Mouse (Mus musculus): ENCODE data around the gene Hcst. TPM values are rescaled to one million over a fixed set of nuclear protein-coding genes. Genes with fewer than 3 reads are reported as not detected.

Gene Hcst
- total and polyA plus RNA-seq, 2 experiments from 2014 or later, result 0.54 TPM; not detected in 1

- H3K27me3 ChIP-seq (ENCODE audit: insufficient read depth, low read length), result no peaks in the 10 kb centered on the region
- WGBS, result 10% methylated on average over 31 of the region's 31 CpGs
- H3K9ac ChIP-seq (replicated peaks; ENCODE audit: low read length, poor library complexity, severe bottlenecking), result peak within 1 kb of the TSS; percentile 69
- peaks cover 12% of the 10 kb centered on the region for H3K36me3 ChIP-seq (ENCODE audit: insufficient read depth, low read length)
- peak; percentile 26; the same call in 1 of the 2 replicates for ATAC-seq (ENCODE audit: low FRiP score)
- H3K27ac ChIP-seq (ENCODE audit: low read depth, low read length), result peak within 1 kb of the TSS; percentile 69
- peak within 1 kb of the TSS; percentile 81 for H3K4me2 ChIP-seq (ENCODE audit: low read depth, low read length, poor library complexity, severe bottlenecking)
- H3K9me3 ChIP-seq (ENCODE audit: low read length), result no peaks in the 10 kb centered on the region
- no peak for DNase-seq (ENCODE audit: low spot score)
- TF ChIP-seq CTCF (IDR thresholded peaks at IDR 0.05), result no peak
- peak within 1 kb of the TSS; percentile 50 for H3K4me3 ChIP-seq (ENCODE audit: low read depth, low read length)
- H3K4me1 ChIP-seq (ENCODE audit: insufficient read depth, low read length), result no peaks in the 10 kb centered on the region; the same call in 1 of the 2 replicates
Observed at GRCm38 (mm10) chr7:30421175-30421889, 1.7 kb upstream of the Hcst start, which contains the start of gene Nfkbid. Gene Nfkbid (plus strand): TSS chr7:30421732.

DNA sequence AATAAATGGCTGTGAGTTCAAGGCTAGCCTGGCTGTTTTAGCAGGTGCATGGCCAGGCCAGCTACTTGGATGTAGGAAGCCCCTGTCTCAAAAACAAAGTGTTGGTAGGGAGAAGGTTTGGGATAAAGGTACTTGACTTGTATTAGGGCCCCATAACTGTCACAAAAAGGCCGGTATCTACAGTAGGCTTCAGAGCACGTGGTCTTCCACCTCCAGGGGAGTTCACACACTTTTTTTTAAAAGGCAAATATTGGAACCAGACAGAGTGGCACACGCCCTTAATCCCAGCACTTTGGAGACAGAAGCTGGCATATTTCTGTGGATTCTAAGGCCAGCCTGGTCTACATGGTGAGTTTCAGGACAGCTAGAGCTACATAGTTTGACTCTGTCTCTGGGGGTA, 1.0 kb upstream of the Hcst start:
- TF ChIP-seq CTCF (IDR thresholded peaks at IDR 0.05), result no peak
- Histone ChIP-seq H3K4me1 (ENCODE audit: insufficient read depth, low read length) (no peaks in the 10 kb centered on the region; the same call in 1 of the 2 replicates), H3K27me3 (ENCODE audit: insufficient read depth, low read length) (no peaks in the 10 kb centered on the region), H3K36me3 (ENCODE audit: insufficient read depth, low read length) (peaks cover 7% of the 10 kb centered on the region), H3K4me3 (ENCODE audit: low read depth, low read length) (no peak overlapping the region), H3K9me3 (ENCODE audit: low read length) (no peaks in the 10 kb centered on the region), H3K27ac (ENCODE audit: low read depth, low read length) (no peak overlapping the region), H3K9ac (replicated peaks; ENCODE audit: low read length, poor library complexity, severe bottlenecking) (no peak overlapping the region), H3K4me2 (ENCODE audit: low read depth, low read length, poor library complexity, severe bottlenecking) (no peak overlapping the region)
- ATAC-seq (ENCODE audit: low FRiP score), result no peak
- 88% methylated on average over 3 of the region's 3 CpGs for WGBS
- no peak for DNase-seq (ENCODE audit: low spot score)

DNA sequence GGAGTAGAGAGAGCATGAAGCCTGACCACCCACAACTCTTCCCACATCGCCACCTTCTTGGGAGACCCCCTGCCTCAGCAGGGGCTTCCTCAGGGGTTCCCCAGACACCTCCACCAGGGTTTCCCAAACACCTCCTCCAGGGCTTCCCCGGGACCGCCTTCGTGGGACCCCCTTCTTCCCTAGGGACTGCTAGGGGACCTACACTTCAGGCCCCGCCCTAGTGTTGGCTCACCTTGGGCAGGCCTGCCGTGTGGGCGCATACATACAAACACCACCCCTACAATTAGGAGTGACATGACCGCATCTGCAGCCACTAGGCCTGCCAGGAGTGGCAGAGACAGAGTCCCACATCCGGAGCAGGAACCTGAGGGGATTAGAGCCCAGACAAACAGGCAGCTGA, 1.8 kb downstream of the Hcst start:
- Histone ChIP-seq H3K27ac (ENCODE audit: low read depth, low read length) (no peak overlapping the region), H3K9me3 (ENCODE audit: low read length) (no peaks in the 10 kb centered on the region), H3K36me3 (ENCODE audit: insufficient read depth, low read length) (no peaks in the 10 kb centered on the region), H3K4me2 (ENCODE audit: low read depth, low read length, poor library complexity, severe bottlenecking) (no peak overlapping the region), H3K4me3 (ENCODE audit: low read depth, low read length) (no peak overlapping the region), H3K27me3 (ENCODE audit: insufficient read depth, low read length) (no peaks in the 10 kb centered on the region), H3K9ac (replicated peaks; ENCODE audit: low read length, poor library complexity, severe bottlenecking) (no peak overlapping the region), H3K4me1 (ENCODE audit: insufficient read depth, low read length) (no peaks in the 10 kb centered on the region; the same call in 1 of the 2 replicates)
- no peak for DNase-seq (ENCODE audit: low spot score)
- no peak for TF ChIP-seq CTCF (IDR thresholded peaks at IDR 0.05)
- 77% methylated on average over 9 of the region's 9 CpGs for WGBS
- no peak for ATAC-seq (ENCODE audit: low FRiP score)

- no peak for TF ChIP-seq CTCF (IDR thresholded peaks at IDR 0.05)
- WGBS, result 67% methylated on average over 5 of the region's 5 CpGs
- ATAC-seq (ENCODE audit: low FRiP score), result no peak
- H3K4me3 ChIP-seq (ENCODE audit: low read depth, low read length), result no peak within 1 kb of the TSS
- DNase-seq (ENCODE audit: low spot score), result no peak
- no peaks in the 10 kb centered on the region for H3K36me3 ChIP-seq (ENCODE audit: insufficient read depth, low read length)
- H3K27me3 ChIP-seq (ENCODE audit: insufficient read depth, low read length), result 0 out of 2 replicates have a peak, but pooled peaks cover 3% of the 10 kb centered on the region
- no peak within 1 kb of the TSS for H3K9ac ChIP-seq (replicated peaks; ENCODE audit: low read length, poor library complexity, severe bottlenecking)
- no peaks in the 10 kb centered on the region for H3K4me1 ChIP-seq (ENCODE audit: insufficient read depth, low read length)
- H3K9me3 ChIP-seq (ENCODE audit: low read length), result no peaks in the 10 kb centered on the region
- no peak within 1 kb of the TSS for H3K27ac ChIP-seq (ENCODE audit: low read depth, low read length)
- no peak within 1 kb of the TSS for H3K4me2 ChIP-seq (ENCODE audit: low read depth, low read length, poor library complexity, severe bottlenecking)
Observed at GRCm38 (mm10) chr7:30413596-30413995, 6.1 kb downstream of the Hcst start, which contains the start of gene Tyrobp. Gene Tyrobp (plus strand): TSS chr7:30413760.

- DNase-seq (ENCODE audit: low spot score), result no peak
- no peaks in the 10 kb centered on the region for H3K4me1 ChIP-seq (ENCODE audit: insufficient read depth, low read length)
- H3K4me2 ChIP-seq (ENCODE audit: low read depth, low read length, poor library complexity, severe bottlenecking), result no peak overlapping the region
- WGBS, result 58% methylated on average over 4 of the region's 4 CpGs
- 0 out of 2 replicates have a peak, but pooled peaks cover 3% of the 10 kb centered on the region for H3K27me3 ChIP-seq (ENCODE audit: insufficient read depth, low read length)
- no peaks in the 10 kb centered on the region for H3K9me3 ChIP-seq (ENCODE audit: low read length)
- ATAC-seq (ENCODE audit: low FRiP score), result no peak
- no peak overlapping the region for H3K9ac ChIP-seq (replicated peaks; ENCODE audit: low read length, poor library complexity, severe bottlenecking)
- H3K4me3 ChIP-seq (ENCODE audit: low read depth, low read length), result no peak overlapping the region
- no peak for TF ChIP-seq CTCF (IDR thresholded peaks at IDR 0.05)
- H3K27ac ChIP-seq (ENCODE audit: low read depth, low read length), result no peak overlapping the region
- H3K36me3 ChIP-seq (ENCODE audit: insufficient read depth, low read length), result no peaks in the 10 kb centered on the region
Observed at GRCm38 (mm10) chr7:30412735-30413147, 6.9 kb downstream of the Hcst start.

- H3K27me3 ChIP-seq (ENCODE audit: insufficient read depth, low read length), result 0 out of 2 replicates have a peak, but pooled peaks cover 3% of the 10 kb centered on the region
- H3K9ac ChIP-seq (replicated peaks; ENCODE audit: low read length, poor library complexity, severe bottlenecking), result no peak overlapping the region
- H3K36me3 ChIP-seq (ENCODE audit: insufficient read depth, low read length), result no peaks in the 10 kb centered on the region
- WGBS, result 80% methylated on average over 3 of the region's 3 CpGs
- no peak overlapping the region for H3K27ac ChIP-seq (ENCODE audit: low read depth, low read length)
- H3K4me1 ChIP-seq (ENCODE audit: insufficient read depth, low read length), result no peaks in the 10 kb centered on the region
- no peaks in the 10 kb centered on the region for H3K9me3 ChIP-seq (ENCODE audit: low read length)
- H3K4me2 ChIP-seq (ENCODE audit: low read depth, low read length, poor library complexity, severe bottlenecking), result no peak overlapping the region
- no peak for TF ChIP-seq CTCF (IDR thresholded peaks at IDR 0.05)
- no peak for ATAC-seq (ENCODE audit: low FRiP score)
- DNase-seq (ENCODE audit: low spot score), result no peak
- H3K4me3 ChIP-seq (ENCODE audit: low read depth, low read length), result no peak overlapping the region
Observed at GRCm38 (mm10) chr7:30411023-30411422, 8.6 kb downstream of the Hcst start.
